Mouse (Mus musculus): ENCODE measurements around the gene Ctnnbl1.

DNA sequence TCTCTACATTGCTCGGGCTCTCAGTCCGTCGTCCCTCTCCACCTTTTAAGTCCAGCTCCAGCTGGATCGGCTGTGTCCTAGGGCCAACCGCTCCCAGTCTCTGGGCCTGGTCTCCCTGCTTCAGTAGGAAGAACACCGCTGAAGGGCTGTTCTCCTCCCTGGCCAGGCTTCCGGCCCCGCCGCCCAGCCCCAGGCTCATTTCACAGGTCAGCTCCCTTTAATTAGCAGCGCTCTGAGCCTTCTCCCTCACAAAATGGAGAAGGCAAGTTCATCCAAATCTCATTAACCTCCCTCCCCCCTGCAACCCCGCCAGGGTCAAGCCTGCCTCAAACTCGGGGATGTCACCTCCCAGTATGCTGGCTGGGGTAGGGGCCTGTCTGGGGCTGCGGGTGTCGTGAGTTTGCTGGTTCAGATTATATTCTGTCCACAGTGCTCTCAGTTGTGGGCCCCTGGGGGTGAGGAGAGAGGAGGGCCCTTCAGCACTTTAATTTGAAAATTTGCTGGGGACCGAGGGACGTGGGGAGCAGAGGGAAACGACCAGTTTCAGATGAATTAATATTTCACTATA is 44.8 kb upstream of the Ctnnbl1 start:
- TF ChIP-seq CTCF (IDR thresholded peaks at IDR 0.05; ENCODE audit: low read depth, low read length) (no peak), POLR2A (IDR thresholded peaks at IDR 0.05; ENCODE audit: borderline replicate concordance, low read depth, low read length) (no peak)

All from bone marrow macrophage, adult 2 months (primary cell).